Mouse (Mus musculus): ENCODE data around the gene Golga4.

DNA sequence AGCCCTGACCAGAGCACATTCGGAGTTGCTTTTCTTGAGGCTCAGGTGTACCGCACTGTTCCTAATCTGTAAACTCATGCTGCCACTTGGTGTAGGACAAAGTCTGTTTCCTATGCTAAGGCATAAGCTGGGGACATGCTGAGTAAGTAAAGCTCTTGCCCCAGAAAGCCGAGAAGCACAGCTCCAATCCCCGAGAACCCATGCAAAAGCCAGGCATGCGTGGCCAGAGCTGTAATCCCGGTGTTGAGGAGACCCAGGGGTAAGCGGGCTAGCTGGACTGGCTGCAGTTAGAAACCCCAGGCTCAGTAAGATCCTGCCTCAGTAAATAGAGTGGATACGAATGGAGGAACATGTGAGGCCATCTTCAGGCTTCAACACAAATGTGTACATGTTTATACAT is 35.8 kb downstream of the Golga4 start:
- TF ChIP-seq CTCF (IDR thresholded peaks at IDR 0.05; ENCODE audit: insufficient read depth, low read length) (no peak), POLR2A (IDR thresholded peaks at IDR 0.05; ENCODE audit: borderline replicate concordance, extremely low read depth, low read depth, low read length) (no peak)

Measured in lung, adult 2 months (tissue).